Mouse (Mus musculus): ENCODE measurements around the gene Wdr89. TPM values are rescaled to one million over a fixed set of nuclear protein-coding genes. Genes with fewer than 3 reads are reported as not detected.

Wdr89 gene
- polyA plus RNA-seq, 1 experiment, result 7.0 TPM

DNA sequence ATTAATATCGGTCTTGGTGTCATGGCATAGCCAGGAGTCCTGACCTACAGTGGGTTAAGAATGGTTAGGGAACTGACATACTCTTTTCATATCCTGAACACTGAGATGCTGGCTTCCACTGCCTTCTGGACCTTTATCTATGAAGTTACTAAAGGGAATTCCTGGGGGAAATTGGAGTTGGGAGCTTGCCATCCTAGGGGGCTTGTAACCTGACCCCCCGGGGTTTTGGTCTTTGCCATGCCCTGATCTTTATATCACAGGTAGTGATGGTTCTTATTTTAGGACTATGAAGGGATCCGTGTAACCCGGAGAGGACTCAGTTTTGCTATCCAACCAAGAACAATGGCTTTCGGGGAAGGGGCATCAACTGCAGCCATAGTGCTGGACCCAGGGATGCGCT is 1.3 kb upstream of the Wdr89 start:
- H3K4me1 ChIP-seq (ENCODE audit: control insufficient read depth, insufficient read depth, low read length), result no peaks in the 10 kb centered on the region
- H3K4me3 ChIP-seq (ENCODE audit: insufficient read depth, low read length), result peak overlapping the region; percentile 56; the same call in 1 of the 2 replicates
- TF ChIP-seq POLR2A (IDR thresholded peaks at IDR 0.05; ENCODE audit: extremely low read depth, insufficient read depth, low read length) (no peak), CTCF (IDR thresholded peaks at IDR 0.05; ENCODE audit: extremely low read depth, insufficient read depth, low read length) (no peak)
- no peak overlapping the region for H3K27ac ChIP-seq (ENCODE audit: insufficient read depth, low read length)

DNA sequence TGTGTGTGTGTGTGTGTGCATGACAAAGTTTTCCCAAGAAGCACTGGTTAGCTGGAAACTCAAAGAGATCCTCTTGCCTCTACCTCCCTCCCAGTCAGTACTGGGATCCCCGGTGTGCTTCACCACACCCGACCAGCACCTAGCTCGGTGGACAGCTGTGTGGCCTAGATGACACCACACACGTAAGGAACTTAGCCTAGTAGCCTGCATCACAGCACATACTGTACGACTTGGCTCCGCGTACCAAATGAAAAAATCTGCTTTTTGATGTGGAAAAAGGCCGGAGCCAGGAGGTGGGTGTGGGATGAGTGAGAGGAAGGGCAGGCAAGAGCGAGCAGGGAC is 450 bp downstream of the Wdr89 start:
- no peak for TF ChIP-seq CTCF (IDR thresholded peaks at IDR 0.05; ENCODE audit: extremely low read depth, insufficient read depth, low read length)
- no peak for TF ChIP-seq POLR2A (IDR thresholded peaks at IDR 0.05; ENCODE audit: extremely low read depth, insufficient read depth, low read length)
- Histone ChIP-seq H3K4me3 (ENCODE audit: insufficient read depth, low read length) (peak overlapping the region; percentile 69), H3K27ac (ENCODE audit: insufficient read depth, low read length) (0 out of 2 replicates have a peak overlapping the region, but pooled peaks have one; percentile 7), H3K4me1 (ENCODE audit: control insufficient read depth, insufficient read depth, low read length) (no peaks in the 10 kb centered on the region)

DNA sequence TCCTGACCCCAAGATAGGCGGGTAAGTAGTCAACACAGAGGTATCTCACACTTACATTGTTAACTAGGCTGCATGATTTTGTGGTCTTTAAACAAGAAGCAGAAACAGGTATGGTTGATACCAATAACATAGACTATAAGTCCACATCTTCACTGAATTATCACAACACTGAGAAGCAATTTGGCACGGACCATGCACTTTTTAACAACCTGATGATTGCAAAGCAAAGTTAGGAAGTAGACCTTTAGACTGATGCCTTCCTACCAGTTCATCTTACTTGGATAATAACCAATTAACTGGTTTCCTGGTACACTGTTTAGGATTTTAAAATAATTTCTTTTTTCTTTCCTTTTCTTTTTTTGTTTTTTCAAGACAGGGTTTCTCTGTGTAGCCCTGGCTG is 1.1 kb downstream of the Wdr89 start:
- TF ChIP-seq CTCF (IDR thresholded peaks at IDR 0.05; ENCODE audit: extremely low read depth, insufficient read depth, low read length), result no peak
- no peak for TF ChIP-seq POLR2A (IDR thresholded peaks at IDR 0.05; ENCODE audit: extremely low read depth, insufficient read depth, low read length)
- H3K27ac ChIP-seq (ENCODE audit: insufficient read depth, low read length), result no peak overlapping the region

GRCm38 (mm10) chr12:75666939-75667338 is 2.4 kb downstream of the Wdr89 start:
- Histone ChIP-seq H3K4me1 (ENCODE audit: control insufficient read depth, insufficient read depth, low read length) (no peaks in the 10 kb centered on the region), H3K27ac (ENCODE audit: insufficient read depth, low read length) (no peak overlapping the region), H3K4me3 (ENCODE audit: insufficient read depth, low read length) (no peak overlapping the region)
- TF ChIP-seq POLR2A (IDR thresholded peaks at IDR 0.05; ENCODE audit: extremely low read depth, insufficient read depth, low read length) (no peak), CTCF (IDR thresholded peaks at IDR 0.05; ENCODE audit: extremely low read depth, insufficient read depth, low read length) (no peak)

More for the DNA sequence above, 1.1 kb downstream of the Wdr89 start:
- H3K4me3 ChIP-seq (ENCODE audit: insufficient read depth, low read length), result no peak overlapping the region; the same call in 1 of the 2 replicates
- H3K4me1 ChIP-seq (ENCODE audit: control insufficient read depth, insufficient read depth, low read length), result no peaks in the 10 kb centered on the region

DNA sequence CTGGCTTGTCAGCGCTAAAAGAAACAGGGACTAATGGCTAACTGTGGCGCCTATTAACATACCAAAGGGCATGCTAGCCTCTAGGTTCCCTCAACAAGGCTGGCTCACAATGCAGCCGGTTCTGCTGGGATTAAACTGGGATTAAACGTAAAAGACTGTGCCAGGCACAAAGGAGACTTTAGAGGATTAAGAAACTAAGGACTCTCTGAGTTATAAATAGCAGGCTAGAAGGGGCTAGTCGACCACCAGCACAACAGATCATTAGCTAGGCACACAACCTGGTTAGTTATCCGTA is 4.9 kb downstream of the Wdr89 start:
- Histone ChIP-seq H3K27ac (ENCODE audit: insufficient read depth, low read length) (no peak overlapping the region), H3K4me1 (ENCODE audit: control insufficient read depth, insufficient read depth, low read length) (no peaks in the 10 kb centered on the region), H3K4me3 (ENCODE audit: insufficient read depth, low read length) (no peak overlapping the region)
- TF ChIP-seq CTCF (IDR thresholded peaks at IDR 0.05; ENCODE audit: extremely low read depth, insufficient read depth, low read length), result no peak
- TF ChIP-seq POLR2A (IDR thresholded peaks at IDR 0.05; ENCODE audit: extremely low read depth, insufficient read depth, low read length), result no peak

DNA sequence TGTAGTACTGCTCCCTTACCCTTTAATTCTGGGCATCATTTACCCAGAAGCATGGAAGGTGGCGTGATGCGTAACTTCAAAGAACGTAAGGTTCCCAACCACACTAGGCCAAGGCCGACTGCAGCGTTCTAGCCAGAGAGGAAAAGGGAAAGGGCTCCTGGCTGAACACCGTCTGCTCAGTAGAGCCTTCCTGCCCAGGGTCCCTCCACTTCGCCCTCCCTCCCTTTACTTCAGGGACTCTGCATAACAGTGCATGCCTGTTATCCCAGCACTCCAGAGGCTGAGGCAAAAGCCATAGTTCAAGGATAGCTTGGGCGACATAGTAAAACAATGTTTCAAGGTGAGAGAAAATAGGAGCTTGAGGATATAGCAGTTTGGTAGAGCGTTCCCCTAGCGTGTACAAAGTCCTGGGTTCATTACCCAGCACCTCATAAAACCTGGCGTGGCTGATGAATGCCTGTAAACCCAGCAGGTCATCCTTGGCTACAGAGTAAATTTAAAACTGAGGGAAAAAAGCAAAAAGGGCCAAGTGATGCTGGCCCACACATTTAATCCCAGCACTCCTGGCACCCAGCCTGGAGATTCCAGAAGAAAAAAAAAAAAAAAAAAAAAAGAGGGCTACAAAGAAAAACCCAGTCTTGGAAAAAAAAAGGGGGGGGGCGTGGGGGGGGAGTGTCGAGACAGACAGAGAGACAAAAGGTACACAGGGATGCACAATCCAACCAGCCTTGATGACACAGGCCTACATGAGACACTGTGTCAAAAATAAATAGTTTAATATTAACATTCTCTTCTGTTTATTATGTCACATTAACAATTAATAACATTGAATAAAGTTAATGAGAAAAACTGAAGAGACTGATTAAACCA is 5.5 kb downstream of the Wdr89 start:
- Histone ChIP-seq H3K4me3 (ENCODE audit: insufficient read depth, low read length) (no peak overlapping the region), H3K4me1 (ENCODE audit: control insufficient read depth, insufficient read depth, low read length) (no peaks in the 10 kb centered on the region), H3K27ac (ENCODE audit: insufficient read depth, low read length) (no peak overlapping the region)
- TF ChIP-seq CTCF (IDR thresholded peaks at IDR 0.05; ENCODE audit: extremely low read depth, insufficient read depth, low read length) (no peak), POLR2A (IDR thresholded peaks at IDR 0.05; ENCODE audit: extremely low read depth, insufficient read depth, low read length) (no peak)

GRCm38 (mm10) chr12:75662376-75662775 is 7.0 kb downstream of the Wdr89 start:
- H3K27ac ChIP-seq (ENCODE audit: insufficient read depth, low read length), result no peak overlapping the region
- TF ChIP-seq POLR2A (IDR thresholded peaks at IDR 0.05; ENCODE audit: extremely low read depth, insufficient read depth, low read length) (no peak), CTCF (IDR thresholded peaks at IDR 0.05; ENCODE audit: extremely low read depth, insufficient read depth, low read length) (no peak)
- H3K4me3 ChIP-seq (ENCODE audit: insufficient read depth, low read length), result no peak overlapping the region
- H3K4me1 ChIP-seq (ENCODE audit: control insufficient read depth, insufficient read depth, low read length), result no peaks in the 10 kb centered on the region

DNA sequence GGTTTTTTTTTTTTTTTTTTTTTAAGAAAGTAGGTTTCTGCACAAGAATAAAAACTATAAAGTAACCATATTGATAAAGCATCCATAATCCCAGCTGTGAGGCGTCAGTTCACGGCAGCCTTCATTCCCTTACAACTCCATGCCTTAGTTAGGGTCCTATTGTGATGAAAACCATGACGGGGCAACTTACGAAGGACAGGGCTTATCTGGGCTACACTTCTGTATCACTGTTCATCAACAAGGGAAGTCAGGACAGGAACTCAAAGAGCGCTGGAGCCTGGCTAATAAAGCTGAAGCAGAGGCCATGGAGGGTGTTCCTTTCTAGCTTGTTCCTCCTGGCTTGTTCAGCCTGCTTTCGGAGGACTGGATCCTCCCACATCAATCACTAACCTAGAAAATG is 10.9 kb downstream of the Wdr89 start:
- Histone ChIP-seq H3K4me1 (ENCODE audit: control insufficient read depth, insufficient read depth, low read length) (no peaks in the 10 kb centered on the region), H3K4me3 (ENCODE audit: insufficient read depth, low read length) (no peak overlapping the region), H3K27ac (ENCODE audit: insufficient read depth, low read length) (no peak overlapping the region)
- TF ChIP-seq POLR2A (IDR thresholded peaks at IDR 0.05; ENCODE audit: extremely low read depth, insufficient read depth, low read length) (no peak), CTCF (IDR thresholded peaks at IDR 0.05; ENCODE audit: extremely low read depth, insufficient read depth, low read length) (no peak)

DNA sequence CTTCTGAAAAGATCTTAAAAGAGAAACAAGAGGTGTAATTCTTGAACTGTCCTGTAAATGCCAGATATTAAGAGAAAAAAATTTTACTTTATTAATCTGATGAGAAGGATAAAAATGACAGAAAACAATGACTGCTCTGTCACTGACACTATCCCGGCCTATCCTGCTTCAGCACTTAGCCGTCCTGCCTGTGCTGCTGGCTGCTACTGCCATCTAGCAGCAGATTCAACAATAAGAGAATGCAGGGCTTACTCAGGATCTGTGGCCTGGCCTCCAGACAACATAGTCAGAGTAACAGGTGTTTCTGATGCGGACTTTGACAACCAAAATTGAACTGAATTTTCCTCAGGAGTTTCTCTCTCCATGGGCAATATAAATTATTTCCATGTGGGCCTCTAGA is 12.8 kb downstream of the Wdr89 start:
- Histone ChIP-seq H3K4me3 (ENCODE audit: insufficient read depth, low read length) (no peak overlapping the region), H3K4me1 (ENCODE audit: control insufficient read depth, insufficient read depth, low read length) (no peaks in the 10 kb centered on the region), H3K27ac (ENCODE audit: insufficient read depth, low read length) (no peak overlapping the region)
- TF ChIP-seq CTCF (IDR thresholded peaks at IDR 0.05; ENCODE audit: extremely low read depth, insufficient read depth, low read length), result peak; percentile 95
- TF ChIP-seq POLR2A (IDR thresholded peaks at IDR 0.05; ENCODE audit: extremely low read depth, insufficient read depth, low read length), result no peak

DNA sequence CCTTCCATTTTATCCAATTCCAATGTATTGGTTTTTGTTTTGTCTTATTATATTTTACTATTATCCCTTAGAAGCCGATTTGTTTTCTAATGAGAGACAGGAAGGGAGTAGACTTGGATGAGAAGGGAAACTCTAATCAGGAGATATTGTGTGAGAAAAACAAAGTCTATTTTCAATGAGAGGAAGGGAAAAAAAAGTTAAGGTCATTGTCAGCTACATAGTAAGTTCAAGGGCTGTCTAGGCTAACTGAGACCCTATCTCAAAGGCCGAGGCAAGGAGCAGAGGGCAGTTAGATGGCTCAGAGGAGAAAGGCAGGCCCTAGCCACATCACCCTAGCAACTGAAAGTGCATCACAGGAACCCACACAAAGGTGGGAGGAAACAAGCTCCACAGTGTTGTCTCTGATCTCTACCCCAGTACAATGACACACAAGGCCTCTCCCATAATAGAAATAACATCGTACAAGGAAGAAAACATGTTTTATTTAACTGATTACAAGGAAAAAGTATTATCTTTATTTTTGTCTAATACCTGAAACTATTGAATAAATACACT is 15.0 kb downstream of the Wdr89 start:
- peaks cover 2% of the 10 kb centered on the region; the same call in 1 of the 2 replicates for H3K4me1 ChIP-seq (ENCODE audit: control insufficient read depth, insufficient read depth, low read length)
- no peak overlapping the region for H3K4me3 ChIP-seq (ENCODE audit: insufficient read depth, low read length)
- TF ChIP-seq POLR2A (IDR thresholded peaks at IDR 0.05; ENCODE audit: extremely low read depth, insufficient read depth, low read length) (no peak), CTCF (IDR thresholded peaks at IDR 0.05; ENCODE audit: extremely low read depth, insufficient read depth, low read length) (no peak)
- no peak overlapping the region for H3K27ac ChIP-seq (ENCODE audit: insufficient read depth, low read length)
